Mouse (Mus musculus): ENCODE measurements at regions not wholly inside any gene's neighbourhood (a gene's known extent, or its start where the extent isn't known, plus 50 kb on each side); places are given as distances from the start of the nearest gene placed in this dataset.

DNA sequence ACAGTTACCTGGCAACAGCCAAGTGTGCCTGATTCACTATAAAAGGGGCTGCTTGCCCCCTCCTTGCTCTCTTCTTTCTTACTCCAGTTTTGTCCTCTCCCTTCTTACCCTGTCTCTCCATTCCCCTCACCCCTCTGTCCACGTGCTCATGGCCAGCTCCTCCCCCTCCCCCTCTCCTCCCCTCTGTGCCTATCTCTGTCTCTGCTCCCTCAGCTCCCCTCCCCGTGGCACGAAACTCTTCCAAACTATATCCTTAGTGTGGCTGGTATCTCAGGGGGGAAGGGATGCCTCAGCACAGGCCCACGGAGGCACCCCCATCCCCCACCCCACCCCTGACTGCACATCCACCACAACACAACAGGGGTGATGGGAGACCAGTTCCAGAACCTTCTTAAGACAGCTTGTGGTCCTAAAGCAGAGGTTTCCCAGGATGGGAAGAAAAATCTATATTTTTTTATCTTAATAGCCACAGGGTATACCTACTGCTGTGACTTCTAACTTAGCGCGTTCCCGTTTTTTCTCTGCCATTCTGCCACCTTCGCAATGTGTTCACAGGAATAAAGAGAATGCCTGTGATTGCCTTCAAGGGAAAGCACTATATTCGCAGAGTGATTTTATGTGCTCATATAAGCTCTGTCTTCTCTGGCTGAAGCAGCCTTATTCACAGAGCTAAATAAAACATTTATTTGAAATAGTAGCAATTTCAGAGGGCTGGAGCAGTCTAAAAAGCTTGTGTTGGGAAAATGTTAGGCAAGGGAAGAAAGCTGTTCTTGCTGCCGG lies 69.1 kb upstream of the Serp2 start:
- no peak for DNase-seq

DNA sequence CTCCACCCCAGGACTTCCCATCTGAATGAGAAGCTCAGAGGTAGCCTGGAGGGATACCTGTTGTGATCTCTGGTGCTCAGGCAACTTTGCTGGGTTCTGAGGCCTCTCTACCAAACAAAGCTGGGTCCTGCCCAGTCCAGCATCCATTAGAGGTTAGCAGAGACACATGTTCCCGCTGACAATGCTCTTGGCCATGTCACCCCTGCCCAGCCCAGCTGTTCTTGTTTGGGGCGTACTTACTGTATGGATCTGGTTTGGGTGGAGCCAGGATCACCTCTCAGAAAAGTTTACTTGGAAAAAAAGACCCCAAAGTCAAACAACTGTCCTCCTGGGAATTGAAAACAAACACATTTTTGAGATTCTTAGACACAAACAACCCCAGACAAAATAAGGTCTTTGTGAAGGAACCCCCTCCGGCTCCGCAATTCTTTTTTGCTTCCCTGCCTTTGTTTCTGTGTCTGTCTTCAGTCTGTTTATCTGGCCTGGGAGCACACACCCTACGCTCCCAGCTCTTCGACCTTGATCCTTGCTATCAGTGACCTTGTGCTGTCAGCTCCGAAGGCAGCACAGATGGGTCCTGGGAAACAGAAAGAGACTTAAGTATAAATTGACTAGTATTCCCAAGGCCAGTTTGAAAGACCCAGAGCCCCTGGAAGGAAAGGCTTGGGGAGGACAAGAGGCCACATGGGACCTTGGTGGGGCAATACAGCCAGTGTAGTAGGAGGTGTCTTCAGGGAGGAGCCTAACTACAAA lies 68.1 kb upstream of the Serp2 start:
- DNase-seq = no peak

DNA sequence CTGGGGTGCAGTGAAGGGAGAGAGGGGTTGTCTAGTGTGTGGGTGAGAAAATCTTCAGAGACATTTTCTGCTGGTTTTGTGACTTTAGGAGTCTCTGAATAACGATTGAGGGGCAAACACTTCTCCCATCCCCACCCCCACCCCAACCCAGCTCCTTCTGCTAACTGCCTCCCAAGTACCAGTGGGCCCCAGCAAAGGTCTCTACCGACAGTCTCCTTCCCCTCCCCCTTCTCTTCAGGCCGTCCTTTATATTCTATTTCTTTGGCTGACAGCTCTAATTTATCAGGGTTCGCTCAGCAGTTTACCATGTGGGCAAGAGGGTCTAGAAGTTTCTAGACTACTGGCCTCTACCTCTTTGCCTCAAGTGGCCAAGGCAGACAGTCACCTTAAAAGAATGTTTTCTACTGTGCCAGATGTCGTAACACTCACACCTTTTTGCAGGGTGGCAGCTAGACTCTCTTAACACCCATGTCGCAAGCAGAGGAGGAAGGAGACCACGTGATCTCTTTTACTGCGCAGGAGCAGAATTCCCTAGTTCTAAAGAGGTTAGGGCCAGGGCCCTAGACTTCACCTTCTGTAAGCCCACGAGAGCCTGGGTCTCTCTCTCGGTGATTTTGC lies 66.8 kb upstream of the Serp2 start:
- peak; percentile 83 for DNase-seq

DNA sequence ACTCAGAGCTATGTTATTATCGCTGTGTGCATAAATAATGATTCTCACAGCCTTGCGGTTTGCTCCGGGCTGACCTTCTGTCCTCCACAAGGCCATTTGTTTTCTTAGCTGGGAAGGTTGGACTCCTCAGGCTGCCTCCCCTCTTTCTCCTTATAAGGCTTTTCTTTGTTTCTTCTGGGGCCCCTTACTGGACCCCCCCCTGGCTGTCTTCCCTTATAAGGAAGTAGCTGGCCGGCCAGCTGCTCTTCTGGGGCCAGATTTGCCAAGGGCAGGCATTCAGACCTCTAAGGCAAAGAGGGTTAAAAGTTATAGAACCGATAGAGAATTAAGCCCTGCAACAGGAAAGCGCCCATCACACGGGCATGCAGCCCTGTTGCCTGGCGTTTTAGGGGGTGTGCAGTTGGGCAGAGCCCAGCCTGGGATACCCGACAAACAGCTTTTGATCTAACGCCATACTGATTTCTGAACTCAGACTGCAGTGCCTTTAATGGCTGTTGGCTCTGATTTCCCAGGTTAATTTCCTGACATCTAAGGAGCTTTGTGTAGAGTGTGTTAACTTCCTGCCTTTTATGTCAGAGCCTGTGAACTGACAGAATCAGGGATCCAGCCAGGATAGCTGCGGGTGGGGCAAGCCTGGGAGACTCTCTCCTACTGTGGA lies 66.1 kb upstream of the Serp2 start:
- peak; percentile 45 for DNase-seq

DNA sequence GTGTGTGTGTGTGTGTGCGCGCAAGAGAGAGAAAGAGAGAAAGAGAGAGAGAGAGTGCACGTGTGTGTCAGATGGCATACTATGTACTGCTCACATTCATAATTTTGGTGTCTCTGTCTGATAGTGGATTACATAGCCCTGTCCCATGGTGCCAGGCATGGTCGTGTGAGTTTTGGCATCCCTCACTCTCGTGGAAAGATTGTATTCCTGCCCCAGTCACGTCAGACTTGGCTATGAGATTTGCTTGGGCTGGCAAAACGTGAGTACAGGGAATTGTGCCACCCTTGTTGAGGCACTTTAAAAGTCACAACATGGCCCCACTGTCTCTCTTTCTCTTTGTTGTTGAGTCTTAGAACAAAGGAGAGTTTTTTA lies 62.3 kb upstream of the Serp2 start:
- no peak for DNase-seq

DNA sequence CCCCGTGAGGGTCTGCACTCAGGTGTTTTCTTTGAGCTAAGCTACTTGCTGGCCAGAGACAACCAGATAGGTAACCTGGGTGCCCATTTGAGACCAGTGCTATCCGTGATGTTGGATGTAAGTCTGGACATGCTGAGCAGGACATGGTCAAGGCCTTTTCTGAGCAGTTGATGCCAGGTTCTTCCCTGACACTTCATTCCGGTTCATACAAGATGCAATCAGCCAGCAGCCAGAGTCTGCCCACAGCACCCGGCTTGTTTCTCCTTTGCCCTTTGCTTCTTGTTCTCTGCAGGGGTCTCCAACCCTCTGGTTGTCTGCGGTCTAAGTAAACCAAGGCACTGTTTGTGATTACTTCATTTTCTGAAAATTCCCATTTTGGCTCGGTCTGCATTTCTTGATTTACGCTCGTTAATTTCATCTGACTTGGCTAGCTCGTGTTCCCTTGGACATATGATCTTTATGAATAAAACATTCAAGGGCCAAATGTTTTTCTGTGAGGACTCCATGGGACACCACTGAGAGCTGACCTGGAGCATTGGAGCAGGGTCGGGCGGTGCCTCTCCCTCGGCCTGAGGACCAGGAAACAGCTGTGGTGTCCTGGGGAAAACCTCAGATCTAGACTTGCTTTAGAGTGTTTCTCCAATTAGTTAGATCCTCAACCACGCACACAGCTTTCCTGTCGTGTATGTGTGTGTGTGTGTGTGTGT lies 61.8 kb upstream of the Serp2 start:
- no peak for DNase-seq

DNA sequence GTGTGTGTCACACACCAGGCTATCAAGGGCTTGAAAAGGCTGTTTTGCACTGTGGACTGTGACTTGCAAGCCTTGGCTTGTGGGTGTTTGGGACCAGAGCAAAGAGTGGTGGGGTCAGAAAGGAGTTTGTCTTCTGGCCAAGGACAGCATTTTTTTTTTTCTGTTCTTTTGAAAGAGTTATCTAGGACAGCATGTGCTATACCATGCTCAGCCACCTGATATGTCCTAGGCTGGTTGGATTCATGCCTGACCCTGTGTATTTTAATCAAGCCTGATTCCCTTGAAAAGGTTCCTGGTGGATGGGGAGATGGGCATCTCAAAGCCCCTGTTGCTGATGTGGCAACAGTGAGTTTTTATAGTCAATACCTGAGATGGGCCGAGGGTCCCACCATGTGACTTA lies 61.2 kb upstream of the Serp2 start:
- DNase-seq = no peak

DNA sequence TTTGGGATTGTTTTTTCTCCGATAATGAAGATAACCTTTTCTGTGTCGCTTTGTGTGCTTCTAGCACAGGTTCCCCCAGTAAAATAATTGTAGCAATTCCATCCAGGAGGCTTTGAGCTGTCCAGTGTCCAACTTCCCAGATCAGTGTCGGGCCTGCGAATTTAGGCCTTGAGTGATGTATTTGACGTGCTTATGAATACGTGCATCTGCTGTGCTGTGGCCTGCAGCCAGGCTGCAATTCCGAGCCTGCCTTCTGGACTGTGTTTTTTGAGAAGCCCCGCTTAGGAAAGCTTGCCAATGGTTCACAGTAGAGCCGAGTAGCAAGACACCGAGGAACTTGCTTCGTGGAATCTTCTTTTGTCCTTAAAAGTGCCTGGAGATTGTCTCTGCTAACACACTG lies 60.8 kb upstream of the Serp2 start:
- DNase-seq = peak; percentile 60

DNA sequence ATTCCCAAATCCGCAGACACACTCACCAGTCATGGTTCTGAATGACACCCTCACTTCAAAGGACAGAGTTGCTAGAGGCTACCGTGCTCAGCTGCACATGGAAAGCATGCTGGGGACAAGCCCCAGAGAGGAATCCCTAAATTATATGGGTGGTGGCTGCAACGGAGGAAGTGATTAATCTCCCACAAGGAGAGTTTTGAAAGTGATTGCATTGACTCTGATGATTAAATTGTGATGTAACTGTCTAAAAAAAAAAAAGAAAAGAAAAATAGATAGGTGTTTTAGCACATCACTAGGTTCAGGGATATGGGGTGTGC lies 59.6 kb upstream of the Serp2 start:
- DNase-seq = no peak

DNA sequence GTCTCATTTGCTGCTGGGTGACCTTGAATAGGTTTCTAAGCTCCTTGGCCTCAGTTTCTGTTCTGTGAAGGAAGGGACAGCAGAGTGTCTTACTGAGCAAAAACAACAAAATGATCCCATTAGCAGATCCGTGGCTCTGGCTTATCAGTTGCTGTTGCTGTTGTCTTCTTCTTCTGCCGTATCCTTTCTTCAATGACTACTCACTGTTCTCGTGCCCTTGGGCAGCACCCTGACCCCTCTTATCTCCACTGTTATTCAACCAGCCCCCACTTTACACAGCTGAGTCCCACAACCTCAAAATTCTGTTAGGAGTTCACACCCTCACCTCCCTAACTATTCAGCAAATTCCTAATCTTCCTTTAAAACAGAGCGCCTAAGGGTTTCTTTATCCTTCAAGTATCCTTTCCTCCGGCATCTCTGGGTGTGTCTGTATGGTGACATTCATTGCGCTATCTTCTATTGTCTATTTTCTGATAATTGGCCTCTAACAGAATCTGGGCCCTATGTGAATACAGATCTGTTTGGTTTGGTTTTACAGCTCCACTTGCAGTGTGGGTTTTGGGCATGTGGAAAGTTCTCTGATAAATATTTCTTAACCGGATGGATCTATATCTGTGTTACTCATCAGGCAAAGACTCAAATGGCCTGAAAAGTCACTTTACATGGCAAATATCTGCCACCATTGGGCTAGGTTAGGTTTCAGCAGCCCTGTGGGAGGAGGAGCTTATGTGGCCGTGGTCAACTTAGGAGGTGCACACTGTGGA lies 59.1 kb upstream of the Serp2 start:
- no peak for DNase-seq

DNA sequence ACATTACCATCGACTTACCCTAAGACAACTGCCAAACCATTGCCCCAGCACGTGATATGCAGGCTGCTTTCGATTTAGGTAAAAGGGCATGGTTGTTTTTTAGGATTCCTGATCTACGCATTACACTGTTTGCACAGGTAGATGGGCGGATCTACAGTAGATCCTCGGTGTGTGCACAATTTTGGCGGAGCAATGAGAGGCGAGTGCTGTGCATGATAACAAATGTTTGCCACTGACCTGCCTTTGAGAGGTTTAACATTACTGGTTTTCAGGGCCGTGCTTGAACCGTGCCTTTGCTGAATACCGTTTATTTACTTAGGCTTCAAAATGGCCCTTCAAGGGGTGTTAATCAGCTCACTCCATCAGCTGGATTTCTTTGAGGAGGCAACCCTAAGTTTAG lies 58.5 kb upstream of the Serp2 start:
- DNase-seq = peak; percentile 37

DNA sequence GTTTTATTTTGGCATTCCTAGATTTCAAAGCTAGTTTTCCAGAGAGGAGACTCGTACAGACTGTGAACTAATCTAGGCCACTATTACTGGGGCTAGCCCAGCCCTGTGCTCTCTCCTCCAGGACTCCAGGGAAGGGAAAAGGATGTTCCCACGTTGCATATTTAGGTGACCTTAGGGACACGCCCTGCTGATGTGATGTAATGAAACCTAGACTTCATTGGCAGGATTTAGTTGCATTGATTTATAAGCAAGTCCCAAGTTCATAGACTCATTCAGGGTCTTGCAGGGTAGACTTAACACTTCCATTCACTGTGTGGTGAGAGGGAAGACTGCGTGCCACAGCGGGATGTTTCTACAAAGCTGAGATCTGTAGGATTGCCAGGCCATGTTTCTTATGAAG lies 58.0 kb upstream of the Serp2 start:
- DNase-seq = no peak

DNA sequence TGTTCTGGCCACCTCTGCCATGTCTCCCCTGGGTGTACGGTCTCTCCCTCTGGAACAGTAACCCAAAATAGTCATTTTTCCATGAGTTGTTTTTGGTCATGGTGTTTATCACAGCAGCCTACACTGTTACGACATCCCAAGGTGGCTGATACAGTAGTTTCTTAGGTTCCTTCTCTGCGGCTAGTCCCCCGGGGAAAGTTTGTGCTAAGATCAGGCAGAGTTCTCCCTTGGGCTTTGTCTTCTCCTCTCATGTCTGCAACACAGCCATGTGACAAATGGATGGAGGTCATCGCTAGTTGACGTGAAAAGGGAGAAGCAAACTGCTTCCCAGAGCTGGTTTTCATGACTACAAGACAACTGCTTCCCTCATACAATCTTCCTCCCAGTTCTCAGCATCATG lies 56.9 kb upstream of the Serp2 start:
- no peak for DNase-seq

DNA sequence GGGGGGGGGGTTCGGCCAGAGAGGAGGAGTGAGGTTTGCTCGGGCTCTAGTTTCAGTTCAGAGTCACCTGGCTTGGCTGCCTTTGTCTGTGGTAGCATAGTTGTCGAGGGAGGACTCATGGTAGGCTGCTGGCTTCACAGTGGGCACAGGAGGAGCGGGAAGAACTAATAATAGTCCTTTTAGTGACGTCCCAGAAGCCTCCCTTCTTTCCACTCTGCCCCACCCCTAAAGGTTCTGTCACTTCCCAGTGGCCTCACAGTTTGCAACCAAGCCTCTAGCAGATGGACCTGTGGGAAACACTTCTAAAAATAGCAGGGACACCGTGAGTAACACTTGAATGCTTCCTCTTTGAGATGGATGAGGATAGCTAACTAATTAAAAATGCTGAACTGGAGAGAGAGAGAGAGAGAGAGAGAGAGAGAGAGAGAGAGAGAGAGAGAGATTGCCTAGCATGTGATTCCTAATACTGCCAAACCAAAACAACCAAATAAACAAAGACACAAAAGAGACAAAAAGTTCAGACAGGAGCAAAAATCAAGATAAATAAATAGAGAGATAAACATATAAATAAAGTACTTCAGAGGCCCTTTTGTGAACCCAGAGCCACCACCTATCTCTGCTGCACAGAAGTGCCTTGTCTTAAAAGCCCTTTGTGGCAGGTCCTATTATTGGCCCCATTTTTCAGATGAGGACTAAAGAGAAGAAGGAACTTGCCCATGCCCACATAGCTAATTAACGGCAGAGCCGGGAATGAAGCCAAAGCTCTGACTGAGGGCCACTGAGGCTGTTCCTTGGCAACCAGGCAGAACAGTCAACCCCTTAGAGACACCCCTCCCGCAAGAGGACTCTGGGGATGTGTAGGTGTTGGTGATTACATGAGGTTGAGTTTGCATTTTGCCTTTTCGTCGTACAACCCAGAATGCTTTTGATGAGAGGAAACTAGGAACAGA lies 54.0 kb upstream of the Serp2 start:
- DNase-seq = peak; percentile 54

Data from lung, postnatal 36 days (tissue).